Mouse (Mus musculus): ENCODE data around the gene Hmga2.

Hmga2 gene

DNA sequence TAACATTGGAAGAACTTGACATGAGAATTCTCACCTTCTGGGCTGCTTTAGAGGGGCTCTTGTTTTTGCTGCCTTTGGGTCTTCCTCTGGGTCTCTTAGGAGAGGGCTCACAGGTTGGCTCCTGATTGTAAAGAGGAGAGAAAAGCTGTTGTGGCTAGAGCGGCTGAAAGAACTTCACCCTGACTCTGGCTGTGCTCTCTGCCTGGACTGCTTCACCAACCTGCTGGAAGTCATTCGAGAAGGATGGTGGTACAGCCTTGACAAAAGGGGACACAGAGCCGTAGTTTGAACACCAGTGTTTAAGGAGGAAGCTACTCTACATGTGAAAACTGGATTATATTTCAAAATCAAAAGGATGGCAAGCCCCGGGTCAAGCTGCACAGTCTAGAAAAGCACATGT lies 3.1 kb downstream of the Hmga2 start:
- DNase-seq (ENCODE audit: low read depth, low spot score) = no peak

GRCm38 (mm10) chr10:120472606-120473005 lies 3.7 kb downstream of the Hmga2 start:
- no peak for DNase-seq (ENCODE audit: low read depth, low spot score)

DNA sequence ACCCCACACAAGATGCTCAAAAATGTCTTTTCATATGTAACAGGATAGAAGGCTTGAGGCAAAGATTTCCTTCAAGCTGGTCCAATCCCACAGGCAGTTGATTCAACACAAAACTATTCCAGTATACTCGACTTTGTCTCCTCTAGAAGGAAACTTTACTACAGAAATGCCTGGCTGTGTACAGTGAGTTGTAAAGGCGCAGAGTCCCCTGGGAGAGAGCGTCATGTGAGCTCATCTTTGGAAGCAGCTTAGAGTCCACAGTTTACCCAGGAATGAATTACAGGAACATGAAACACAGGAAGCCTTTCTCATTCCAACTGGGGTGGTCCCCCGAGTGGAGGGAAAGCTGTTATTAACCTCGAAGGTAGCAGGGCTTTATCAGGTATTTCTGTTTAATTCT lies 11.1 kb downstream of the Hmga2 start:
- DNase-seq (ENCODE audit: low read depth, low spot score) = no peak

DNA sequence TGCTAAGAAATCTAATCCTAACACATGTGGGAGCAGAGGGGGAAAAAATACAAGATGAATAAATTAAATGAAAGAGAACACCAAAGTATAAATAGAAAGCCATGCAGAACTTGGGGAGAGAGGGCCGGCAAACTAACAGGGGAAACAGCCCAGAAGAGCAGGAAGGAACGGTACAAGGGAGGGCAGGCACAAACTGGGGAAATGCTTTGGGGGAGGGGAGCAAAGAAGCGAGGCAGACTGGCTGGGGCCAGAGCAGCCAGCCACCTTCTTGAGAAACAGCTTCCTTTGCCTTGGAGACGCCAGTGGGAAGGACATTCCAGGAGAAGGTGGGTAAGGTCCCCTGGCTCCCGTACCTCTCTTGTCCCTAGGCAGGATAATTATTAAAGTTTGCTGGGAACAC lies 14.5 kb downstream of the Hmga2 start:
- DNase-seq (ENCODE audit: low read depth, low spot score) = no peak

- no peak for DNase-seq (ENCODE audit: low read depth, low spot score)
Observed at GRCm38 (mm10) chr10:120461301-120461700, 15.0 kb downstream of the Hmga2 start.

DNA sequence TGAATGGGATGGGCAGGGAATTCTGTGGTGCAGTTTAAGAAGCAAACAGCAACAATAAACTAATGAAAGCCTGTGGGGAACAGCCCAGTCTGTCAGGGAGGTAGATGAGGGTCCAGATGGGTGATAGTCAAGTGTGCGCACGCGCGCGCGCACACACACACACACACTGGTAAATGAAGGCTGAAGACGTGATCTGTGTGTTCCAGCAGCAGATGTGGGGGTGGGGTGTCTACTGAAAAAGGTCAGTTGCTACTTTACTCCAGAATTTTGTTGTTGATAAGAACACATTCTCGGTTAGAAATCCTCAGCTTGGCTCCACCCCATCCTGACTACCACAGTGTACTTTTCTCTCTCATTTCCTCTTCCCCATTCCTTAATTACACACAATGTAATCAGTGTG lies 17.4 kb downstream of the Hmga2 start:
- DNase-seq (ENCODE audit: low read depth, low spot score) = no peak

- DNase-seq (ENCODE audit: low read depth, low spot score) = no peak
Observed at GRCm38 (mm10) chr10:120449661-120450284, 26.5 kb downstream of the Hmga2 start.

- DNase-seq (ENCODE audit: low read depth, low spot score) = no peak
Observed at GRCm38 (mm10) chr10:120446799-120447198, 29.5 kb downstream of the Hmga2 start.

- no peak for DNase-seq (ENCODE audit: low read depth, low spot score)
Observed at GRCm38 (mm10) chr10:120446206-120446605, 30.1 kb downstream of the Hmga2 start.

DNA sequence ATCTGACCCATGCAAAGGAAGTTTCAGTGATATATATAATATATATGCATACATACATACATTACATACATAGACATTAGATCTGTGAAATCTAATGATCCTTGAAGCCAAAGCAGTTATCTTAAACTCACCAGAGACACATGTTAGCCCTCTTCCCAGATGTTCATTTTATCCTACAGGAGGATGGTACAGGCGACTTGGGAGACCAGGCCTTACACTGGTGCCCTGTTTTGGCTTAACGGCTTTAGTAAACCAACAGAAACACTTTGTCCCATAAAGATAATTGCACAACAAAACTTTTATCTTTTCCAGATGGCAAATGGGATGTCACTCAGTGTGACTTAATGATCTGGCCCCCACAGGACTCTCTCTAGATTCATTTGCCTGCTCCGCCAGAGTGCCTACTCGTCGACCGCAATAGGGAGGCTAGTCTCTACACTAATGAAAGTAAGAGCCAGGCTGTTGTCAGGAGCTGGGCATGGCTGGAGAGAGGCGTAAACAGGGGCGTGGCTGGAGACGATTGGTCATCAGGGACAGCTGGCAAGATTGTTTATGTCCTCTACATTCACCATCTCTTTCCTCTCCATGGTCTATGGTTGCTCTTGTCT lies 31.7 kb downstream of the Hmga2 start:
- no peak for DNase-seq (ENCODE audit: low read depth, low spot score)

DNA sequence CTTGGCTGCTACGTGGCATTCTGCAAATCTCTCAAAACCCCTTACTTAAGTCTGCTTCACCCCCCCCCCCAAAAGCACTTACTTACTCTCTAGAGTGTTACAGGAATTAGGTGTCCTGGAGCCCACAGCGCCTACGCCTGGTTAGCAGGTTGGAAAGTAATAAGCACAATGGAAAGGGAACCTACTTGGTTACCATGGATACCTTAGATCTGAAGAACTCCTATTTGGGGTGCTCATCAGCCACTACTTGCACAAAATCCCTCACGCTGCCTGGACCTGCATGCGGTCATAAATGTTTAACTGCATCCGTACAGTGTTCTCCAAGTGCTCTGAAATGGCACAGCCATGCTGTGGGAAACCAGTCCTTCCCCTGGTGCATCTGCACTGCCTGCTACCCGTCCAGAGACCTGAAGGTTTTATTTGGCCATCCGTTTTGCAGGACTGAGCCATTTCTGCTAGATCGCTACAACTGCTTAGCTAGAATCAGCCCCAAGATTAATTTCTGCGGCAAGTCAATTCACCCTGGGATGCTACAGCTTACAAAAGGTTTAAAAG lies 32.4 kb downstream of the Hmga2 start:
- DNase-seq (ENCODE audit: low read depth, low spot score) = no peak

DNA sequence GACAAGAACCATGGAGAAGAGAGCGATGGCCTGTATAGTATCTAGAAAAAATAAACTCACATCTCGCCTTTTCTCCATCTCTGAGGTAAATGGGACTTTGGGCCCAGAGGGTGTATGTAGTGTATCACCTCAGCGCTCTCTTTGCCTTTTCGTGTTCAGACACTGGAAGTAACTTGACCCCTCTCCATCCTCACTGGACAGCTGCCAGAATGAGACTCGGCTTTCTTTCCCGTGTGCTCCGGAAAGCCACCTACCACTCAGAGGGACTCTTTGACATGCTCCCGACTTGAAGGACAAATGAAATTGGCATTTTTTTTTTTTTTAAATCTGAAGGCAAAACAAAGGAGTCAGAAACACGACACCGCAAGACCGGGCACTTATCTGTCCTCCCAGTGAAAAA lies 35.0 kb downstream of the Hmga2 start:
- no peak for DNase-seq (ENCODE audit: low read depth, low spot score)

- DNase-seq (ENCODE audit: low read depth, low spot score) = no peak
Observed at GRCm38 (mm10) chr10:120434433-120434832, 41.8 kb downstream of the Hmga2 start.

GRCm38 (mm10) chr10:120433463-120433815 lies 42.8 kb downstream of the Hmga2 start:
- DNase-seq (ENCODE audit: low read depth, low spot score) = no peak

DNA sequence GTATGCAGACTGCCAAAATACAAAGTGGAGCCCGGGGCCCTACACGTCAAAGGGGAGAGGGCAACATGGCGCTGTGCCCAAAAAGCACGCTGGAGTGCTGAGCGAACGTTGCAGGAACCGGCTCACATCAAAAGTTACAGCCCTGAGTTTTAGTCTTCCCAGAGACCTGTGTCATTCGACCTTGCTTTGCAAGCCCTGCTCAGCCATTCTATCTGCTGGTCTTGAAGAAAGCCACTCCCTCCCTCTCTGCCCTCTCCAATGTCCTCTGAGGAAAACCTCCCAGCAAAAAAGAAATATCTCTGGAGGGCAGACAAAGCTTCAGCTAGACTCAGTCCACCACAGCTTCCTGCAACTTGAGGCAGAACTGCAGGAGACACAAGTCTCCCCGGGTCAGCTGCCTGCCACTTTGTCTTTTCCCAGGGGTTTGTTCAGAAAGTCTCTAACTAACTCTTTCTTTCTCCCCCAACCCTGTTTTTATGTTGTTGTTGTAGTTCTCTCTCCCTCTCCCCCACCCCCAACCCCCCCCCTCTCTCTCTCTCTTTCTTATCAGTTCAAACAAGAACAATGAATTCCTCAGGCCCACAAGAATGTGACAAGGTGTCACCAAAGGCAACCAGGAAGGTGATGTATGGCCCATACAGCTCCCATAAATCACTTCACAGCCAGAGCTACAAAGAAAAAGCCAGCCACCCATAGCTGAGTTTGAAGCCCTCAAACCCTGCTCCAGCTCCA lies 43.4 kb downstream of the Hmga2 start:
- no peak for DNase-seq (ENCODE audit: low read depth, low spot score)

GRCm38 (mm10) chr10:120432081-120432480 lies 44.2 kb downstream of the Hmga2 start:
- no peak for DNase-seq (ENCODE audit: low read depth, low spot score)

- DNase-seq (ENCODE audit: low read depth, low spot score) = no peak
Observed at GRCm38 (mm10) chr10:120431435-120431834, 44.8 kb downstream of the Hmga2 start.

DNA sequence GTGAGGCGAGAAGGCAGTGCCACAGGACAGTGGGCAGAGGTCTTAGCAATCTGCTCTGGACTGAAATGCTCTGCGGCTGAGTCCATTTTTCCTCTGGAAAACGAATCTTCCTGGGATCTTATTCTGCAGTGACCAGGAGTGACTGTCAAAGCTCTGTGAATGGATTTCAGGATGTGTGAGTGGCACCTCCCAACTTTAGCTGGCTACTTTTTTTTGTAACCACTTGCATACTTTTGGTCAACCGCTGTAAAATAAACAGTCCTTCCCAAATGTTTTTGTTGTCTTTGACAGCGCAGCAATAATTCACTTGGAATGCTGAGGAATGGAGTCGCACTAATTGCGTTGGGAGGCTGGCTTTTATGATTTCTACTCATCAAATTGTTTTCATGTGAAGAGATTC lies 45.8 kb downstream of the Hmga2 start:
- no peak for DNase-seq (ENCODE audit: low read depth, low spot score)

DNA sequence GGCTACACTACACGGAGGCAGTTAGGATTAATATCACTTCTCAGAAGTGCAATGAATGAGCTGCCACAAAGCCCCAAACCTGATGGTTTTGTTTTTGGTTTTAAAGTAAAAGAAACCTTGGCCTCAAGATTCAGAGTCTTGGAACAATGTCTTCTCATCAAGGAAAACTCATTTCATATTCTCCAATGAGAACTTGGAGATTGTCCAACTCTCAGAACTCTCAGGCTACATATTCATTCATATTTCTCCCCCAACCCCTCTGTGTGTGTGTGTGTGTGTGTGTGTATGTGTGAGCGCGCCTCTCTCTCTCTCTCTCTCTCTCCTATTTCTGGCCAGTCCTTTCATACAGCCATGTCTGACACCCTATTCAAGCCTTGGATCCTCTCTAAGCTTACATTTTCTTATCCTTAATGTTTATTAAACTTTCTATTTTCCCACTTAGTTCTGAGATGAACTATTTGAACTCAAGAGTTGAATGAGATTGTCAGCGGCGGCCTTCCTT lies 46.5 kb downstream of the Hmga2 start:
- no peak for DNase-seq (ENCODE audit: low read depth, low spot score)

GRCm38 (mm10) chr10:120429199-120429551 lies 47.1 kb downstream of the Hmga2 start:
- DNase-seq (ENCODE audit: low read depth, low spot score) = no peak

DNA sequence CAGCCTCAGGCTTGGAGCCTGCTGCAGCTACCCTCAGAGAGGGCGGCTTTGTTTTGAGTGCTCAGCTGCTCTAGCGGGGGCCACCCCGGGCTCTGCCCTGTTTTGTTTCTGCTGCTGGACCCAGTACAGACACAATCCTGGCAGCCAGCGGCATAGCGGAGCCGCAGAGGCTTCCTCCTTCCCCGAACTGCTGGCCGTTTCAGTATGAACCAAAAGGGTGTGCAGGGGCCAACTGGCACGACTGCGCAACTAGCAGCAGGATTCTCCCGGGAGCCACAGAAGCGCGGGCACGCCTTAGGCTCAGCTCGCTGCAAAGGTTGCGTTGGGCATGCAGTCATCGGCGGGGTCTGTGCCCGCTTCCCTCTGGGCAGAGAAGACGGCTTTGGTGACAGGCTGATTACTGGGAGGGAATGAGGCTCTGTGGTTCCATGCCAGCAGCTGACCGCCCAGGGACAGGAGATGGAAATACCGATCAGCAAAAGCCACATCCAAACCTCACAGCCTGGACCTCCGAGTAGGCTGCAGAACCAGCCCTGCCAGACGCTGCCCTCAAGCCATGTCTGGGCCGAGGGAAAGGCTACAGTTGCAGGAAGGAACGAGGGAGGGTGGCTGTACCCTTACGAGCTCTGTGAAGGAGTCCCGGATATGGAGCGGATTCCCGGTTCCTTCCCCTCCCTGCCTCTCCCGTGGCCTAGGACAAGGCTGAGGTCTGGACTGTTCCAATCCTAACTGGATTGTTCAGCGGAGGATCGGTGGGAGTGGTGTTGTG lies 47.7 kb downstream of the Hmga2 start:
- DNase-seq (ENCODE audit: low read depth, low spot score) = no peak

DNA sequence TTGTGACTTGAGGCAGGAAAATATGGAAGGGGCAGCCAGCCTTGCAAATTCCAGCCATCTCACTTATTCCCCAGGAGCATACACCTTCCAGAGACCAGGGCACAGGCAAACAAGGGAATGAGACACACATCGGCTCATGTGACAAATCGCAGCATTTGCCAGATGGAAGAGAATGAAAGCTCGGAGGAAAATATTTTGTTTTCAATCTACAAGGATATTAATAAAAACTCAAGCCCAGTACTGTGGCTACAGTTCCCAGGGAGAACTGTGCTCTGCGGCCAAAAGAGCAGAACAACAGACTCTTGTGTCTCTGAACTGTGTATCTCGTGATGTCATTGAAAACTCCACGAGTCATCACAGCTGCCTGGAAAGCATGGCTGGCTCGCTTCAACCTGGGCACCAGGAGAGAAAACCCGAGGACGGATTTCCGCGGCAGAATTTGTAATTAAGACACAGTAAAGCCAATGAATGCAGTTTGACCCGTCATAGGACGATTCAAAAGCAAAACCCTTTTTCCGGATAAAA lies 50.1 kb downstream of the Hmga2 start:
- no peak for DNase-seq (ENCODE audit: low read depth, low spot score)
